Comparison of ENCODE assay signal across 7 mouse cellular contexts in genomic region chr7:98141206-98141605, GRCm38 (mm10). TPM values are rescaled to one million over a fixed set of nuclear protein-coding genes. Genes with fewer than 3 reads are reported as not detected.
DNase-seq lines count a peak whose midpoint lies in the region; ATAC-seq and TF ChIP-seq lines count a peak whose summit lies in the region.

No protein-coding gene starts in this region.

- H3K4me1 ChIP-seq in bone marrow, adult 2 months (ENCODE audit: control insufficient read depth, insufficient read depth, low read length), result no peaks in the 10 kb centered on the region
- H3K4me1 ChIP-seq in kidney, embryonic 16.5 days (ENCODE audit: insufficient read depth, low read length), result peaks cover 35% of the 10 kb centered on the region
- peaks cover 42% of the 10 kb centered on the region for H3K4me1 ChIP-seq in neural tube, embryonic 13.5 days (replicated peaks)

- H3K9me3 ChIP-seq in kidney, embryonic 16.5 days (ENCODE audit: low read length), result no peaks in the 10 kb centered on the region
- no peaks in the 10 kb centered on the region for H3K9me3 ChIP-seq in neural tube, embryonic 13.5 days

- H3K4me3 ChIP-seq in layer of hippocampus, adult 2 months, result no peak overlapping the region
- H3K4me3 ChIP-seq in bone marrow, adult 2 months (replicated peaks; ENCODE audit: control insufficient read depth, low read depth, low read length), result no peak overlapping the region
- no peak overlapping the region for H3K4me3 ChIP-seq in kidney, embryonic 16.5 days (ENCODE audit: low read length)
- no peak overlapping the region for H3K4me3 ChIP-seq in neural tube, embryonic 13.5 days

- no peak overlapping the region for H3K27ac ChIP-seq in layer of hippocampus, adult 2 months
- H3K27ac ChIP-seq in bone marrow, adult 2 months (ENCODE audit: control insufficient read depth, insufficient read depth, low read depth, low read length, poor library complexity), result no peak overlapping the region
- peak overlapping the region; percentile 6; the same call in 1 of the 2 replicates for H3K27ac ChIP-seq in kidney, embryonic 16.5 days (ENCODE audit: low read length)
- no peak overlapping the region for H3K27ac ChIP-seq in neural tube, embryonic 13.5 days (replicated peaks)

- TF ChIP-seq POLR2A in bone marrow, adult 2 months (IDR thresholded peaks at IDR 0.05; ENCODE audit: borderline replicate concordance, control insufficient read depth, low read depth, low read length), result no peak

- WGBS in bone marrow, adult 2 months, result 83% methylated on average over 3 of the region's 3 CpGs
- 66% methylated on average over 3 of the region's 3 CpGs for WGBS in kidney, embryonic 16.5 days
- 66% methylated on average over 3 of the region's 3 CpGs for WGBS in neural tube, embryonic 13.5 days

- DNase-seq in layer of hippocampus, adult 2 months (ENCODE audit: low spot score in 2 of 2), result peak in 1 of 2 experiments; percentile 39
- DNase-seq in layer of hippocampus, postnatal 36 days, result no peak
- DNase-seq in urinary bladder, postnatal 36 days (ENCODE audit: low spot score in 2 of 2), result no peak
- no peak for DNase-seq in layer of hippocampus, adult 18-20 months (ENCODE audit: low spot score in 2 of 2)

- H3K27me3 ChIP-seq in kidney, embryonic 16.5 days (ENCODE audit: insufficient read depth, low read length), result no peaks in the 10 kb centered on the region
- H3K27me3 ChIP-seq in neural tube, embryonic 13.5 days, result no peaks in the 10 kb centered on the region

- 0 out of 2 replicates have a peak, but pooled peaks have one; percentile 21 for ATAC-seq in kidney, embryonic 16.5 days (ENCODE audit: low FRiP score, low TSS enrichment)
- ATAC-seq in neural tube, embryonic 13.5 days (ENCODE audit: low read depth), result 0 out of 2 replicates have a peak, but pooled peaks have one; percentile 13

- H3K4me2 ChIP-seq in kidney, embryonic 16.5 days (replicated peaks; ENCODE audit: low read depth, low read length), result no peak overlapping the region
- H3K4me2 ChIP-seq in neural tube, embryonic 13.5 days, result no peak overlapping the region

- no peak overlapping the region for H3K9ac ChIP-seq in kidney, embryonic 16.5 days (replicated peaks; ENCODE audit: low read length)
- no peak overlapping the region for H3K9ac ChIP-seq in neural tube, embryonic 13.5 days

- H3K36me3 ChIP-seq in kidney, embryonic 16.5 days (ENCODE audit: insufficient read depth, low read length), result no peaks in the 10 kb centered on the region
- 0 out of 2 replicates have a peak, but pooled peaks cover 4% of the 10 kb centered on the region for H3K36me3 ChIP-seq in neural tube, embryonic 13.5 days

- TF ChIP-seq CTCF in layer of hippocampus, adult 2 months (conservative IDR thresholded peaks at IDR 0.05), result peak; percentile 67
- TF ChIP-seq CTCF in bone marrow, adult 2 months (IDR thresholded peaks at IDR 0.05; ENCODE audit: control insufficient read depth, insufficient read depth, low read length), result peak; percentile 30; the same call in 1 of the 2 replicates

RNA-seq across cellular contexts. Expression of gene Omp, which starts 4.1 kb away (rescaled TPM):
- 1 to 10 TPM in 1 of 2 experiments, under 1 TPM in 1; 0.96 to 1.3 TPM for total RNA-seq in layer of hippocampus, adult 2 months (2021)
- total RNA-seq in layer of hippocampus, postnatal 36 days (2021), result 1 to 10 TPM; 1.1 to 1.2 TPM
- 2.1 and 4.7 TPM in 2 replicates for polyA plus RNA-seq in bone marrow, adult 2 months (2011; ENCODE audit: insufficient read depth, insufficient read length, low replicate concordance, missing spikeins)
- 0.49 and 0.81 TPM in 2 replicates for polyA plus RNA-seq in kidney, embryonic 16.5 days (2015; fragmentation: Nextera tagmentation; extraction: Ambion mirVana)
- 0.45 and 0.60 TPM in 2 replicates for polyA plus RNA-seq in neural tube, embryonic 13.5 days (2015; fragmentation: Nextera tagmentation; extraction: Ambion mirVana)
- total RNA-seq in layer of hippocampus, adult 18-20 months (2021), result 1 to 10 TPM; 1.1 to 1.2 TPM

RNA-seq across cellular contexts. Expression of gene Myo7a, which starts 21.9 kb away (rescaled TPM):
- total RNA-seq in layer of hippocampus, adult 2 months (2021), result 10 to 100 TPM; 10.5 to 10.8 TPM
- total RNA-seq in layer of hippocampus, postnatal 36 days (2021), result 10 to 100 TPM; 10.1 to 10.2 TPM
- polyA plus RNA-seq in bone marrow, adult 2 months (2011; ENCODE audit: insufficient read depth, insufficient read length, low replicate concordance, missing spikeins), result 19.5 and 27.0 TPM in 2 replicates
- 15.2 and 18.5 TPM in 2 replicates for polyA plus RNA-seq in kidney, embryonic 16.5 days (2015; fragmentation: Nextera tagmentation; extraction: Ambion mirVana)
- polyA plus RNA-seq in neural tube, embryonic 13.5 days (2015; fragmentation: Nextera tagmentation; extraction: Ambion mirVana), result 13.4 and 14.6 TPM in 2 replicates
- total RNA-seq in layer of hippocampus, adult 18-20 months (2021), result 10 to 100 TPM; 10.0 to 14.5 TPM

RNA-seq across cellular contexts. Expression of gene Capn5, which starts 36.9 kb away (rescaled TPM):
- total RNA-seq in layer of hippocampus, adult 2 months (2021), result 10 to 100 TPM; 42.3 to 45.0 TPM
- total RNA-seq in layer of hippocampus, postnatal 36 days (2021), result 10 to 100 TPM; 48.6 to 48.8 TPM
- 16.3 and 17.2 TPM in 2 replicates for polyA plus RNA-seq in bone marrow, adult 2 months (2011; ENCODE audit: insufficient read depth, insufficient read length, low replicate concordance, missing spikeins)
- 17.4 and 19.5 TPM in 2 replicates for polyA plus RNA-seq in kidney, embryonic 16.5 days (2015; fragmentation: Nextera tagmentation; extraction: Ambion mirVana)
- 18.4 and 20.8 TPM in 2 replicates for polyA plus RNA-seq in neural tube, embryonic 13.5 days (2015; fragmentation: Nextera tagmentation; extraction: Ambion mirVana)
- 10 to 100 TPM; 43.4 to 47.4 TPM for total RNA-seq in layer of hippocampus, adult 18-20 months (2021)

RNA-seq across cellular contexts. Expression of gene B3gnt6, which starts 58.1 kb away (rescaled TPM):
- total RNA-seq in layer of hippocampus, adult 2 months (2021), result under 1 TPM; 0.34 to 0.36 TPM
- total RNA-seq in layer of hippocampus, postnatal 36 days (2021), result under 1 TPM; 0.25 to 0.42 TPM
- polyA plus RNA-seq in bone marrow, adult 2 months (2011; ENCODE audit: insufficient read depth, insufficient read length, low replicate concordance, missing spikeins), result 0.62 TPM in 1 of 2 replicates, not detected in the other
- 0.06 and 0.09 TPM in 2 replicates for polyA plus RNA-seq in kidney, embryonic 16.5 days (2015; fragmentation: Nextera tagmentation; extraction: Ambion mirVana)
- 0.24 and 0.36 TPM in 2 replicates for polyA plus RNA-seq in neural tube, embryonic 13.5 days (2015; fragmentation: Nextera tagmentation; extraction: Ambion mirVana)
- under 1 TPM; 0.13 to 0.25 TPM for total RNA-seq in layer of hippocampus, adult 18-20 months (2021)
